Mouse (Mus musculus): ENCODE data around the gene Fam217b. TPM values are rescaled to one million over a fixed set of nuclear protein-coding genes. Genes with fewer than 3 reads are reported as not detected.

Gene Fam217b
- polyA plus RNA-seq, 1 experiment from 2014 or later: 5.5 TPM

DNA sequence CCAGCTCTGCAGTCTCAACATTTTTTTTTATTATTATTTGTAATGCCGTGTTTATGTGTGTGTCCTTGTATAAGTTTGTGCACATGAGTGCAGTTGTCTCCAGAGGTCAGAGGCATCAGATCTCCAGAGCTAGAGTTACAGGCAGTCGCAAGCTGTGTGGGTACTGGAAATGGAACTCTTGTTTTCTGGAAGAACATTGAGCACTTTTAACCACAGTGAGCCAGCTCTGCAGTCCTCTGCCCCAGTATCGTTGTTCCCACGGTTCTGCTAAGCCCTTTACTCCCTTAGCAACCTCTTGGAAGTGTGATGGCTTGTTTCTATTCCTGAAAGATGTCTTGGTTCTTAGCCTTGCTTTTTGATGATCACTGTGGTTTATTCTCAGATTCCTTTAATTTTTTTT, 35.1 kb downstream of the Fam217b start:
- Histone ChIP-seq H3K4me1 (ENCODE audit: control insufficient read depth, insufficient read depth, low read length) (no peaks in the 10 kb centered on the region), H3K9ac (replicated peaks; ENCODE audit: low read length) (no peak overlapping the region), H3K36me3 (replicated peaks; ENCODE audit: control insufficient read depth, insufficient read depth, low read depth, low read length) (no peaks in the 10 kb centered on the region), H3K27me3 (ENCODE audit: control insufficient read depth, insufficient read depth, low read length) (no peaks in the 10 kb centered on the region), H3K27ac (replicated peaks; ENCODE audit: low read depth, low read length) (no peak overlapping the region), H3K4me3 (ENCODE audit: low read depth, low read length) (no peak overlapping the region), H3K4me2 (ENCODE audit: low read depth, low read length) (no peak overlapping the region), H3K9me3 (replicated peaks; ENCODE audit: control insufficient read depth, low read length) (no peaks in the 10 kb centered on the region)
- 82% methylated on average over 4 of the region's 4 CpGs for WGBS
- DNase-seq (ENCODE audit: low spot score) (no peak), ATAC-seq (replicated peaks; ENCODE audit: insufficient number of reproducible peaks, low FRiP score, low TSS enrichment, low read depth) (no peak)

DNA sequence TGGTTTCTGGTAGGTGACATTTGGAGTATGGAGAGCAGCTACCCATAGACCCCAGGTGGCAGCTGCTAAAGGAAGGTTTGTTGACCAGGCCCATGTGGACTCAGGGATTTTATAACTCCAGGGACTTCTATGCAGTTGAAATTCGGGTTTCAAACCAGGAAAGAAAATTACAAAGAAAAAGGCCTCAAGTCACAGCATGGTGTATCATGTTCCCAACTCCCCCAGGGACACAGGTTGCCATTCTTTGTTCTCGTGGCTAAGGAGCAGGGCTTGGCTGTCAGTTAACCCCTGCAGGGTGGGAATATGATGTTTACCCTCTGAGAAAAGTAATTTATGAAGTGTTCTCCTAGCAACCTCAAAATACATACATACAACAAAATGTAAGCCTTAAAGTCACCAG, 35.9 kb downstream of the Fam217b start:
- H3K4me2 ChIP-seq (ENCODE audit: low read depth, low read length): no peak overlapping the region
- DNase-seq (ENCODE audit: low spot score) (peak; percentile 30), ATAC-seq (replicated peaks; ENCODE audit: insufficient number of reproducible peaks, low FRiP score, low TSS enrichment, low read depth) (no peak)
- H3K9ac ChIP-seq (replicated peaks; ENCODE audit: low read length): no peak overlapping the region
- H3K4me3 ChIP-seq (ENCODE audit: low read depth, low read length): no peak overlapping the region
- H3K4me1 ChIP-seq (ENCODE audit: control insufficient read depth, insufficient read depth, low read length): peaks cover under 1% of the 10 kb centered on the region; the same call in 1 of the 2 replicates
- 8% methylated on average over 2 of the region's 2 CpGs for WGBS
- H3K27ac ChIP-seq (replicated peaks; ENCODE audit: low read depth, low read length): no peak overlapping the region
- no peaks in the 10 kb centered on the region for H3K9me3 ChIP-seq (replicated peaks; ENCODE audit: control insufficient read depth, low read length)
- no peaks in the 10 kb centered on the region for H3K36me3 ChIP-seq (replicated peaks; ENCODE audit: control insufficient read depth, insufficient read depth, low read depth, low read length)
- H3K27me3 ChIP-seq (ENCODE audit: control insufficient read depth, insufficient read depth, low read length): no peaks in the 10 kb centered on the region

DNA sequence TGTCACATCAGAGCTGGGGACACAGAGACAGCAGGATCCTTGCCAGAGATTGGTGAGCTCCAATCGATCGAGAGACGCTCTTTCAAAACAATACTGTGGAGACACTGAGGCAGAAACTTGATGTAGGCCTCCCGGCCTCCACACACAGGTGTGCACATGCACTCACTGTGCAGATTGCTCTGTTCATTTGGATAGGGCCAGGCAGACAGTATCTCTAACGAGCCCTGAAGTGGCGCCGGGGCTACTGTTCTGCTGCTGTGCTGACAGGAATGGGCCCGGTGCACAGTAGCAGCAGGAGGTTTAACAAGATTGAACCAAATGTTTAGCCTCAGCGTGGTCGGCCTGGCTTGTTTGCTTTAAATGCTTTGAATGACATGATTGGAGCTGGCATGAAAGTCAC, 36.6 kb downstream of the Fam217b start:
- no peaks in the 10 kb centered on the region for H3K27me3 ChIP-seq (ENCODE audit: control insufficient read depth, insufficient read depth, low read length)
- H3K27ac ChIP-seq (replicated peaks; ENCODE audit: low read depth, low read length): no peak overlapping the region
- no peaks in the 10 kb centered on the region for H3K36me3 ChIP-seq (replicated peaks; ENCODE audit: control insufficient read depth, insufficient read depth, low read depth, low read length)
- H3K4me2 ChIP-seq (ENCODE audit: low read depth, low read length): no peak overlapping the region
- WGBS: 65% methylated on average over 10 of the region's 10 CpGs
- H3K4me3 ChIP-seq (ENCODE audit: low read depth, low read length): no peak overlapping the region
- peaks cover 2% of the 10 kb centered on the region; the same call in 1 of the 2 replicates for H3K4me1 ChIP-seq (ENCODE audit: control insufficient read depth, insufficient read depth, low read length)
- H3K9ac ChIP-seq (replicated peaks; ENCODE audit: low read length): no peak overlapping the region
- H3K9me3 ChIP-seq (replicated peaks; ENCODE audit: control insufficient read depth, low read length): no peaks in the 10 kb centered on the region
- DNase-seq (ENCODE audit: low spot score) (no peak), ATAC-seq (replicated peaks; ENCODE audit: insufficient number of reproducible peaks, low FRiP score, low TSS enrichment, low read depth) (no peak)

DNA sequence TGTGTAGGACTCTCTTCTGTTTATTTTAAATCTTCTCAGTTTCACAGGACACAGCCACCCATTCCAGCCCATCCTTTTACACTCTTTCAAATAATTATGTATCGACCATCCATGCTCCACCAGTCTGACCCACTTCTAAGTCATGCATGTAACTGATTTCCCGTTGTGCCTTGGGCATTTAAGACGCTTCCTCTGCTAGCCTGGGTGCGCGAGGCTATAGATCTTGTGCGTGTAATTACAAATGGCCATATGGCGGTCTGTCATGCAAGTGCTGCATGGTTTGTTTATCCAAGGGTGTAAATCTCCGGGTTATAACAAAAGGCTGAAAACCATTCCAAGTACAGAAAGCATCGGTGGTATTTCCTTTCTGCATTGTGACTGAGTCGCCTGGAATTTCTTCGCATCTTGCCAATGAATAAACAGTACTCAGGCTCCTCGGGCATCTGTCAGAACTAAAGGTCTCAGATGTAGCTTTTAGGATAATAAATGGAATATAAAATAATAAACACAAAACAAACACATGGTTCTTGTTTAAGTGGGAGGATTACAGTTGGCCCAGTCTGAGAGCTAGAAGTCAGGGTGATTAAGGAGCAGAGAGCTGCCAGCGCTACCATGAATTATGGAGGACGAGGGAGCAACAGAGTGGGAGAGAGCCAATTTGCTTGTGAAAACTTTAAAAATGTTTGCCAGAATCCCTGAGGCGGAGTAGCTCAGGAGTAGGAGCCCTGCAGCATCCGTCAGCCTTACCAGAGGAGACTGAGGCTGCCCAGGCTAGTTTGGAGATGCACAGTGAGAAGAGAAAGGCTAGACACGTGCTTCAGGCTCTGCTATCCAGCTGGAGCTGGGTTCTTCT, 40.6 kb downstream of the Fam217b start:
- ATAC-seq (replicated peaks; ENCODE audit: insufficient number of reproducible peaks, low FRiP score, low TSS enrichment, low read depth): peak; percentile 41
- Histone ChIP-seq H3K4me3 (ENCODE audit: low read depth, low read length) (no peak overlapping the region), H3K36me3 (replicated peaks; ENCODE audit: control insufficient read depth, insufficient read depth, low read depth, low read length) (no peaks in the 10 kb centered on the region), H3K9me3 (replicated peaks; ENCODE audit: control insufficient read depth, low read length) (no peaks in the 10 kb centered on the region), H3K27me3 (ENCODE audit: control insufficient read depth, insufficient read depth, low read length) (no peaks in the 10 kb centered on the region), H3K4me2 (ENCODE audit: low read depth, low read length) (no peak overlapping the region), H3K4me1 (ENCODE audit: control insufficient read depth, insufficient read depth, low read length) (peaks cover 2% of the 10 kb centered on the region; the same call in 1 of the 2 replicates), H3K27ac (replicated peaks; ENCODE audit: low read depth, low read length) (peak overlapping the region; percentile 70), H3K9ac (replicated peaks; ENCODE audit: low read length) (no peak overlapping the region)
- peak; percentile 60 for DNase-seq (ENCODE audit: low spot score)
- 41% methylated on average over 17 of the region's 17 CpGs for WGBS

DNA sequence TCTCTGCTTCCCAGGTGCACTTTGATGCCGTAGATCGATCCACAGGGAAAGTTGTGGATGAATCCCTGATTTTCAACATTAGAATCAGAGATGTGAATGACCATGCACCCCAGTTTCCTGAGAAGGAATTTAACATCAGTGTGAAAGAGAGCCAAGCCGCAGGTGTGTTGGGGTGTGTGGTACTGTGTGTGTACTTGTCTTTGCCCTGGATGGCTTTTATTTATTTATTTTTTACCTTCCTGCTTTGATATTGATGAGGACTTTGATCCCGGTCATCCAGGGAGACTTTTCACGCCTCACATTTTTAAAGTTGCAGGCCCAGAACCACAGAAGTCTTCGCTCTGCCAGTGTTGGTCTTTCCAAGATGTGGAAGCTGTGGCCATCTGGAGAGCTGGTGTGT, 43.1 kb downstream of the Fam217b start:
- no peak overlapping the region for H3K4me2 ChIP-seq (ENCODE audit: low read depth, low read length)
- no peak for DNase-seq (ENCODE audit: low spot score)
- H3K9me3 ChIP-seq (replicated peaks; ENCODE audit: control insufficient read depth, low read length): no peaks in the 10 kb centered on the region
- 88% methylated on average over 6 of the region's 6 CpGs for WGBS
- no peaks in the 10 kb centered on the region for H3K36me3 ChIP-seq (replicated peaks; ENCODE audit: control insufficient read depth, insufficient read depth, low read depth, low read length)
- H3K27ac ChIP-seq (replicated peaks; ENCODE audit: low read depth, low read length): no peak overlapping the region
- H3K9ac ChIP-seq (replicated peaks; ENCODE audit: low read length): no peak overlapping the region
- H3K27me3 ChIP-seq (ENCODE audit: control insufficient read depth, insufficient read depth, low read length): no peaks in the 10 kb centered on the region
- ATAC-seq (replicated peaks; ENCODE audit: insufficient number of reproducible peaks, low FRiP score, low TSS enrichment, low read depth): no peak
- peaks cover 2% of the 10 kb centered on the region; the same call in 1 of the 2 replicates for H3K4me1 ChIP-seq (ENCODE audit: control insufficient read depth, insufficient read depth, low read length)
- no peak overlapping the region for H3K4me3 ChIP-seq (ENCODE audit: low read depth, low read length)

DNA sequence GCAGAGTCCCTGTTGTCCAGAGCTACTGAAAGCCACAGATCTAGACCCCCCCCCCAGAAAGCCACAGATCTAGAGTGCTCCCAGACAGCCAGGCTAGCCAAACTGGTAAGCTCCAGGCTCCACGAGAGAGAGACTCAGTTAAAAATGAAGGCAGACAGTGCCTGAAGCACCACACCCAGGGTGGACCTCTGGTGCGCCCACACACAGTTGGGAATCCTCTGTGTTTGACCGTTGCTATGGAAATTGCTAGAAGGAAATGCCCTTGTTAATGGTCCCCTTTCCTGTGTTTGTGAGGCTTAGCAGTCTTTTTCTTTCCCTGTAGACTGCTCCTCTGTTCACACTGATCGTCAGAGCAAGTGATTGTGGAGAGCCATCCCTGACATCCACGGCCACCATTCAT, 46.0 kb downstream of the Fam217b start:
- no peak overlapping the region for H3K9ac ChIP-seq (replicated peaks; ENCODE audit: low read length)
- H3K27ac ChIP-seq (replicated peaks; ENCODE audit: low read depth, low read length): no peak overlapping the region
- no peaks in the 10 kb centered on the region for H3K9me3 ChIP-seq (replicated peaks; ENCODE audit: control insufficient read depth, low read length)
- 70% methylated on average over 5 of the region's 5 CpGs for WGBS
- peaks cover under 1% of the 10 kb centered on the region; the same call in 1 of the 2 replicates for H3K4me1 ChIP-seq (ENCODE audit: control insufficient read depth, insufficient read depth, low read length)
- no peak for DNase-seq (ENCODE audit: low spot score)
- ATAC-seq (replicated peaks; ENCODE audit: insufficient number of reproducible peaks, low FRiP score, low TSS enrichment, low read depth): no peak
- H3K27me3 ChIP-seq (ENCODE audit: control insufficient read depth, insufficient read depth, low read length): no peaks in the 10 kb centered on the region
- no peak overlapping the region for H3K4me3 ChIP-seq (ENCODE audit: low read depth, low read length)
- no peak overlapping the region for H3K4me2 ChIP-seq (ENCODE audit: low read depth, low read length)
- H3K36me3 ChIP-seq (replicated peaks; ENCODE audit: control insufficient read depth, insufficient read depth, low read depth, low read length): no peaks in the 10 kb centered on the region

DNA sequence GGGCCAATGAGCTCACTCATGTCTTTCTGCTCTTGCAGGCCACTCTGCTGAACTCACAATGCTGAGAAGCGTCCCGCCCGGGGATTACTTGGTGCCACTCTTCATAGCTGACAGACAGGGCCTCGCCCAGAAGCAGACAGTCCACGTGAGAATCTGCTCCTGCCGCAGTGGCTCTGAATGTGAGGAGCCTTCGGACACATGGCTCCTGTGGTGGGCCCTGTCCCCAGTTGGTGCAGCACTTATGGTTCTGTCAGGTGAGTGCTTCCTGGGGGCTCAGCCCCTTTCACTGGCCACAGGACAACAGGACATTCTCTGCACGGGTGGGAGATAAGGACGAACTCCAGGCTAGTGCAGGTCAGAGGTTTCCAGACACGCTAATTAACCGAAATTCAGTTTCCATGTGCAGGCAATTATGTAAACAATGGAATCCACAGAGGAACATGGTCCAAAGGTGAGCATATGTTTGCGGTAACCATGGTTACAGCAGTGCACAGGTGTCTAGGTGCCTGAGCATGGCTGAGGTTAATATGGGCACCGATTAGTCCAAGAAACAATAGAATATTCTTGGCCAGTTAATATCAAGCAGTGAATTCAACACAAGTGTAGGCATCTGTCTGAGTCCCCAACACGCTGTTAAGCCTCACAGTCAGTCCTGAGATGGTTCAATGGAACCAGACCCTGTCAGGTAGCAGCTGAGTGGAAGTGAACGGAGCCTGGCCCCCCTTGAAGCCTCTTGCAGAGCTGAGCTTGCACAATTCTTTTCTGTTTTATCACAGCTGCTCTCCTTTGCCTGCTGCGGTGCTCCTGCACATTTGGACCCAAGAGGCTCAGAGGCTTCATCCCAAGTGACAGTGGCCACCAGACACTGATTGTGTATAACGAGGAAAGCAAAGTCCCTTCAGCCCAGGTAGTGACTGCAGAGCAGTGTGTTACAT, 57.5 kb downstream of the Fam217b start:
- ATAC-seq (replicated peaks; ENCODE audit: insufficient number of reproducible peaks, low FRiP score, low TSS enrichment, low read depth): no peak

More for the DNA sequence above, 57.5 kb downstream of the Fam217b start:
- Histone ChIP-seq H3K4me3 (ENCODE audit: low read depth, low read length) (no peak overlapping the region), H3K9ac (replicated peaks; ENCODE audit: low read length) (no peak overlapping the region), H3K4me2 (ENCODE audit: low read depth, low read length) (no peak overlapping the region), H3K27me3 (ENCODE audit: control insufficient read depth, insufficient read depth, low read length) (no peaks in the 10 kb centered on the region), H3K27ac (replicated peaks; ENCODE audit: low read depth, low read length) (no peak overlapping the region), H3K36me3 (replicated peaks; ENCODE audit: control insufficient read depth, insufficient read depth, low read depth, low read length) (no peaks in the 10 kb centered on the region), H3K4me1 (ENCODE audit: control insufficient read depth, insufficient read depth, low read length) (no peaks in the 10 kb centered on the region), H3K9me3 (replicated peaks; ENCODE audit: control insufficient read depth, low read length) (no peaks in the 10 kb centered on the region)
- no peak for DNase-seq (ENCODE audit: low spot score)
- 66% methylated on average over 17 of the region's 17 CpGs for WGBS
